Mouse (Mus musculus) small intestine, adult 2 months (tissue): ENCODE results near the gene Hs6st3. TPM values are rescaled to one million over a fixed set of nuclear protein-coding genes. Genes with fewer than 3 reads are reported as not detected.

Source experiments
- H3K27ac ChIP-seq: fragments of 200-500 bp; 2 replicates; pipeline ENCODE4 v1.5.1; 2012; ENCODE audit warnings: low read depth, low read length, control low read depth, inconsistent platforms; ENCODE audit not compliant: insufficient read depth
- H3K27me3 ChIP-seq: fragments of 200-500 bp; 2 replicates; pipeline ENCODE4 v1.6.1; 2012; ENCODE audit warnings: mild to moderate bottlenecking, moderate library complexity, low read length, inconsistent platforms; ENCODE audit not compliant: control insufficient read depth, insufficient read depth
- H3K36me3 ChIP-seq: fragments of 200-500 bp; 2 replicates; pipeline ENCODE4 v1.6.1; 2012; ENCODE audit warnings: mild to moderate bottlenecking, low read length, control low read depth, inconsistent platforms; ENCODE audit not compliant: control insufficient read depth, insufficient read depth
- H3K4me1 ChIP-seq: fragments of 200-500 bp; 2 replicates; pipeline ENCODE4 v1.6.1; 2012; ENCODE audit warnings: low read length, inconsistent platforms, mixed read lengths; ENCODE audit not compliant: control insufficient read depth, insufficient read depth, insufficient read length
- H3K4me3 ChIP-seq: fragments of 200-500 bp; 2 replicates; pipeline ENCODE4 v1.5.1; 2012; ENCODE audit warnings: low read depth, mild to moderate bottlenecking, control low read depth, inconsistent platforms, low read length, moderate library complexity
- CTCF ChIP-seq: fragments of 200-500 bp; IDR thresholded peaks from 2 replicates; pipeline ENCODE4 v1.5.1; 2012; ENCODE audit warnings: low read depth, mild to moderate bottlenecking, control low read depth, inconsistent platforms, low read length, moderate library complexity, mixed read lengths; ENCODE audit not compliant: insufficient replicate concordance, insufficient read length; ENCODE audit errors: extremely low read depth
- POLR2A ChIP-seq: fragments of 200-500 bp; IDR thresholded peaks from 2 replicates; pipeline ENCODE4 v1.6.1; 2012; ENCODE audit warnings: low read depth, mild to moderate bottlenecking, control low read depth, inconsistent platforms, low read length, moderate library complexity
- WGBS: fragments of 180-500 bp; shearing (Covaris S2); methylation state at CpG from one replicate; pipeline ENCODE4 v1.1.7; 2018; 5-methylcytosine and 5-hydroxymethylcytosine counted together
- polyA plus RNA-seq: library from polyadenylated mRNA; depleted of rRNA; stranded (reverse); fragments of >200 nt; gene quantifications from 2 replicates; pipeline ENCODE4 v1.2.3, GENCODE M21; 2012

Gene Hs6st3
- polyA plus RNA-seq, 1 experiment: not detected

DNA sequence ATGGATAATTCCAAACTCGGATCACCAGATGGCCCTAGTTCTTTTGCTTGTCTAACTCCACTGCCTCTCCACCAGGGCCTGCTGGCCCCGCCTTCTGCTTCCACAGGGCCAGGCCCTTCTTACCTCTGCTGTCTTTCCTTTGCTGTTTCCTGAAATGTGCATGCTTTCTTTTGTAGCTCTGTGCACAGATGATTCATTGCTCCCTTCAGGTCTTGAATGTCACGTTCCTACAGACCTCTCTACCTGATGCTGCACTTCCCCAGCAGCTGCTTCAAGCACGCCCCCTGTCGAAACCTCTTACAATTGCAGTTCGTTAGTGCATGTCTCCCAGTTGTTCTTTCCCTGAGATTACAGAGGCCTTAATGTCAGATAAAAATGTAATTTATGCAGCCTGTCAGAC is 682.4 kb downstream of the Hs6st3 start:
- no peaks in the 10 kb centered on the region for H3K4me1 ChIP-seq
- H3K4me3 ChIP-seq: no peak overlapping the region
- H3K36me3 ChIP-seq: no peaks in the 10 kb centered on the region
- H3K27me3 ChIP-seq: no peaks in the 10 kb centered on the region; the same call in 1 of the 2 replicates
- TF ChIP-seq CTCF: no peak
- no peak for TF ChIP-seq POLR2A
- WGBS: 48% methylated on average over 6 of the region's 6 CpGs
- no peak overlapping the region for H3K27ac ChIP-seq

DNA sequence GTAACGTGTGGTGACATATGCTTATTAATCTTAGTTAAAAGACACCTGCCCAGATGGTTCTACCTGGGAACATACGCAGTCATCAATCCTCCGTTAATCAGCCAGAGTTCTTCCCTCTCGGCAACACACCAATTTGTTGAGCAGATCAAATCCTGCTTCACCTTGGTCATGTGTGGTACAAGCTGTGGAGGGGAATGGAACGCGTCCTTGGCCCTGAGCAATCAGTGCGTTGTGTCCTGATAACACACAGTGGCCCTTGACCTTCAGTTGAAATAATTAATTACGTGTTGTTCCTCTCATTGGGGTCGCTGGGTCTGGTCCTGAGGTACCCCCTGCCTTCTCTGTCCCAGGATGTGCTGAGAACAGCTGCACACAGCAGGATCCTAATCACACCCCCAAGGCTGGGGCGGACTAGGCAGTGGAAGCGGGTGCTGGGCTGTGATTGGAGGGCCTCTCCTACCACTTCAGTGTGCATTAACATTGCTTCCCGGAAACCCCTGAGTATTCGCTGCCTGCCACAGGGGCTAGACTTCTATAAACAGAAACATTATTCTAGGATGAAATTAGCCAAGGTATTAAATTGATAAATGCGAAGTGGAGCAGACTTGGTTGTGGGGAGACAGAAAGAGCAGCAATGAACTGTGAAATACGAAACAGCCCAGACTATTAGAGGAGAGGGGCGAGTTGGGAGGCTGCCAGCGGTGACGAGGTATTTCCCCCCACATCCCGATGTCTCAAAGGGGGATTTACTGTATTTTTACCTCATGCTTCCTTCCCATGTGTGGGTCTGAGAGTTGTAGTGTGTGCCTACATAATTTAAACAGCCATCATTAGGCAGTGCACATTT is 693.2 kb downstream of the Hs6st3 start:
- Histone ChIP-seq H3K36me3 (no peaks in the 10 kb centered on the region), H3K4me1 (no peaks in the 10 kb centered on the region), H3K4me3 (no peak overlapping the region), H3K27ac (no peak overlapping the region), H3K27me3 (no peaks in the 10 kb centered on the region)
- TF ChIP-seq CTCF: no peak
- no peak for TF ChIP-seq POLR2A
- 59% methylated on average over 19 of the region's 19 CpGs for WGBS

DNA sequence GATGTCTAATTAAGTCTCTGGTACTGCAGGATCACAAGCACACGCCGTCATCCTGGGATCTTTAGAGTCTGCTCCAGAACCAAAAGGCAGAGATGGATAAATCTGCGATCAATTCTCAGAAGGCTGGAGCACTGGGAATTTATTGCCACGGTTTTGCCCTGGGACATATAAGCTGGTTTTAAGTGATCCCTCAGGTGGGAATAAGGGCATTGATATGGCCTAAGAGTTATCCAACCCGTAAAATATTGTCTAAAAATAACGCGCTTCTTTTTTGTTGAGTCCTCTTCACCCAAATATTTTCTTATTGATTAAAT is 693.8 kb downstream of the Hs6st3 start:
- no peaks in the 10 kb centered on the region for H3K36me3 ChIP-seq
- WGBS: 85% methylated on average over 7 of the region's 7 CpGs
- no peaks in the 10 kb centered on the region for H3K4me1 ChIP-seq
- TF ChIP-seq POLR2A (no peak), CTCF (no peak)
- H3K4me3 ChIP-seq: no peak overlapping the region
- H3K27me3 ChIP-seq: no peaks in the 10 kb centered on the region
- H3K27ac ChIP-seq: no peak overlapping the region

DNA sequence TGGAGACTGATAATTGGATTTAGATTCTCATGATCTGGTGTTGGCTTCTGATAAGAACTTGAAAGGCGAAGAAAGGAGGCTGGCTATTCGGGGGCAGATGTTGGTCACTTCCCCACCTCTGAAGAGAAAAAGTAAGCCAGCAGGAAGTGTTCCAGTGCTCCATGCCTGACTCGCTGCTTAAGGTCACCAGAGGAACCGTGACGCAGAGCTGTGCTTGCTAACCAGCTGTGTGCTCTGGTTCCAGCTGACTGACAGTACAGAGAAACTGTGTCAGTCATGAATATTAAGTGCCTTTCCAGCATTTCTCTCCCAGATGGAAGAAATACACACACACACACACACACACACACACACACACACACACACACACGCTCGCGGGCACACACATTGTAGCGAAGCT is 694.8 kb downstream of the Hs6st3 start:
- H3K27ac ChIP-seq: no peak overlapping the region
- H3K4me3 ChIP-seq: no peak overlapping the region
- H3K36me3 ChIP-seq: no peaks in the 10 kb centered on the region
- 65% methylated on average over 9 of the region's 9 CpGs for WGBS
- no peaks in the 10 kb centered on the region for H3K4me1 ChIP-seq
- H3K27me3 ChIP-seq: no peaks in the 10 kb centered on the region
- TF ChIP-seq CTCF (no peak), POLR2A (no peak)

DNA sequence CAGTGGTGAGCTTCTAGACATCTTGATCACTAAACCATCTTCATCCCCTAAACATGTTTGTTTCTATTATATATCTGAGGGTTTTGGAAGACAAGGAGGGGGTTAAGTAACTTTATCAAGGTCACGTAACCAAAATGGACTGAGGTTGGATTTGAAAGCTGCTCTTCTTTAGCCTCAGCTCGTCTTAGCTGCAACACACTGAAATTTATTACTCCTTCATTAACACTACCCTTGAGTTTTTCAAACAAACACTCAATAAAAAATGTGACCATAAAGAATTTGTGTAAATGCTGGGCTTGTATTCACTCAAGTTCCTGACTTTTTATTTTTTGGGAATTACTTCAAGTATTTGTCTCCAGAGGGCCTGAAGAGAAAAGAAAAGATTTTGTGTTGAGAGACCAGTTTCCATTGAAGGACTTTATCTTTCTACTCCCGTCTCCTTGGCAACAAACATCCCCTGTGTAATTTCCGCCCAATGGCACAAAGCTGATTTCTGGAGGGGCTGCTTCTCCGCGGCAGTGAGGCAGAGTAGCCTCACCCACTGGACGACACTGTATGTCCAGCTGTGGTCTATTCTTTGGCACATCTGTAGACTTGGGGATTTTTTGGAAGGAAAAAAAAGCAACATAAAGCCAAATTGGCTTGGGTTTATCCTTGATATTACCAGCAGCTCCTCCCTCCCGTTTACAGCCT is 696.0 kb downstream of the Hs6st3 start:
- 59% methylated on average over 8 of the region's 8 CpGs for WGBS
- no peaks in the 10 kb centered on the region for H3K36me3 ChIP-seq
- no peak for TF ChIP-seq POLR2A
- H3K4me3 ChIP-seq: no peak overlapping the region
- no peaks in the 10 kb centered on the region for H3K27me3 ChIP-seq
- no peaks in the 10 kb centered on the region for H3K4me1 ChIP-seq
- H3K27ac ChIP-seq: no peak overlapping the region

DNA sequence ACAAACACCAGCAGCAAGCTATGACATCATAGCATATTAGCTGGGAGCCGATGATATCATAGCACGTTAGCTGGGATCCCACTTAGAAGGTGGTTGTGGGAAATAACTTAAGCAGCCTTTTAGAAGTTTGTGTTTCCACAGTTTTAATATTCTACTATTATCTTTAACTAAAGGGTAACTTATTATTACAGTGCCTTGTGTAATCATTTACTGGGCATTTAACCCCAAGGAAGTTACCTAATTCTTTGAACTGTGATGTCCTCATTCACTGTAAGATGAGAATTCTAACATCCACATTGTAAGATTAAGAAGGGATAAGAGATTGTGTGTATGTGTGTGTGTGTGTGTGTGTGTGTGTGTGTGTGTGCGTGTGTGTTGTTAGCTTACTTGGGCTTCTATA is 697.9 kb downstream of the Hs6st3 start:
- no peaks in the 10 kb centered on the region for H3K27me3 ChIP-seq
- H3K4me3 ChIP-seq: no peak overlapping the region
- H3K27ac ChIP-seq: no peak overlapping the region
- H3K36me3 ChIP-seq: no peaks in the 10 kb centered on the region
- TF ChIP-seq CTCF (no peak), POLR2A (no peak)
- H3K4me1 ChIP-seq: no peaks in the 10 kb centered on the region
- 81% methylated on average over 3 of the region's 3 CpGs for WGBS

DNA sequence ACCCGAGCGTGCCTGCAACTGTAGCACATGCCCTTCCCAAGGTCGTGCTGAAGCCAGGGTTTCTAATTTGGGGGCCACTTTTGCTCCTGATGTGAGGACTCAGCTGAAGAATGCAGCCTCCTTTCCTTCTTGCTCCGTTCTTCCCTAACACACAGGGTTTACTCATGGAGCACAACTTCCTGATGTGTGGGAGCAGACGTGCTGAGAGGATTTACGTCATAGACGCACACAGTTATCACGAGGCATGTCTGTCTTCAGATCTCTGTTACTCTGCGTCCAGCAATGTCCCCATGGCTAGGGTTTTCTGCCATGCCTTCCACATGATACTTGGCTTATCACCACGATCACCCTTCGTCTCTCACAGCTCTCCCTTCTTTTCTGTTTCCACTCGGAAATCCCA is 709.4 kb downstream of the Hs6st3 start:
- H3K36me3 ChIP-seq: no peaks in the 10 kb centered on the region
- WGBS: 65% methylated on average over 12 of the region's 12 CpGs
- no peak for TF ChIP-seq POLR2A
- H3K27me3 ChIP-seq: no peaks in the 10 kb centered on the region
- H3K4me1 ChIP-seq: no peaks in the 10 kb centered on the region
- H3K4me3 ChIP-seq: no peak overlapping the region
- H3K27ac ChIP-seq: no peak overlapping the region
